Mouse (Mus musculus): ENCODE measurements at regions not wholly inside any gene's neighbourhood (a gene's known extent, or its start where the extent isn't known, plus 50 kb on each side); places are given as distances from the start of the nearest gene placed in this dataset.

GRCm38 (mm10) chr19:22027577-22027976, 111.3 kb upstream of the Trpm3 start:
- Histone ChIP-seq H3K27me3 (ENCODE audit: control insufficient read depth in 1 of 2, insufficient read depth in 2 of 2, low read length in 2 of 2) (no peaks in the 10 kb centered on the region), H3K27ac (ENCODE audit: control insufficient read depth, low read depth, low read length) (no peak overlapping the region), H3K79me2 (ENCODE audit: control insufficient read depth, insufficient read depth, low read length, poor library complexity) (no peaks in the 10 kb centered on the region), H3K4me1 (ENCODE audit: control insufficient read depth in 1 of 2, insufficient read depth in 2 of 2, low read length in 2 of 2) (no peaks in the 10 kb centered on the region), H3K36me3 (ENCODE audit: control insufficient read depth in 1 of 2, insufficient read depth in 2 of 2, low read length in 2 of 2) (no peaks in the 10 kb centered on the region), H3K4me3 (ENCODE audit: control insufficient read depth in 1 of 2, insufficient read depth in 1 of 2, low read depth in 2 of 2, low read length in 2 of 2) (no peak overlapping the region), H3K9ac (ENCODE audit: control insufficient read depth, low read depth, low read length, poor library complexity, severe bottlenecking) (no peak overlapping the region), H3K9me3 (replicated peaks; ENCODE audit: insufficient read depth, low read length) (no peaks in the 10 kb centered on the region)
- no peak for TF ChIP-seq ETS1 (IDR thresholded peaks at IDR 0.05; ENCODE audit: low read depth, low read length)
- no peak for TF ChIP-seq POLR2AphosphoS2 (IDR thresholded peaks at IDR 0.05; ENCODE audit: low read length)
- TF ChIP-seq ZKSCAN1 (IDR thresholded peaks at IDR 0.05; ENCODE audit: low read depth, low read length), result no peak
- no peak for TF ChIP-seq SIN3A (IDR thresholded peaks at IDR 0.05; ENCODE audit: low read length)
- TF ChIP-seq RCOR1 (IDR thresholded peaks at IDR 0.05; ENCODE audit: low read depth, low read length), result no peak
- no peak for TF ChIP-seq MYB (IDR thresholded peaks at IDR 0.05; ENCODE audit: low read depth, low read length)
- TF ChIP-seq MXI1 (IDR thresholded peaks at IDR 0.05; ENCODE audit: low read depth, low read length), result no peak
- TF ChIP-seq KAT2A (conservative IDR thresholded peaks at IDR 0.05; ENCODE audit: low read depth, low read length), result no peak
- no peak for TF ChIP-seq E2F4 (IDR thresholded peaks at IDR 0.05; ENCODE audit: borderline replicate concordance, low read depth, low read length)
- TF ChIP-seq USF1 (IDR thresholded peaks at IDR 0.05; ENCODE audit: low read depth, low read length), result no peak
- TF ChIP-seq MYC (IDR thresholded peaks at IDR 0.05; ENCODE audit: low read depth, low read length), result no peak
- no peak for TF ChIP-seq MEF2A (IDR thresholded peaks at IDR 0.05; ENCODE audit: extremely low read depth, insufficient replicate concordance, low read depth, low read length, poor library complexity, severe bottlenecking)
- no peak for DNase-seq (ENCODE audit: low read depth, low spot score)

GRCm38 (mm10) chr19:22047657-22048056, 91.2 kb upstream of the Trpm3 start:
- Histone ChIP-seq H3K4me3 (ENCODE audit: control insufficient read depth in 1 of 2, insufficient read depth in 1 of 2, low read depth in 2 of 2, low read length in 2 of 2) (no peak overlapping the region), H3K9me3 (replicated peaks; ENCODE audit: insufficient read depth, low read length) (no peaks in the 10 kb centered on the region), H3K36me3 (ENCODE audit: control insufficient read depth in 1 of 2, insufficient read depth in 2 of 2, low read length in 2 of 2) (no peaks in the 10 kb centered on the region), H3K79me2 (ENCODE audit: control insufficient read depth, insufficient read depth, low read length, poor library complexity) (no peaks in the 10 kb centered on the region), H3K9ac (ENCODE audit: control insufficient read depth, low read depth, low read length, poor library complexity, severe bottlenecking) (no peak overlapping the region), H3K4me1 (ENCODE audit: control insufficient read depth in 1 of 2, insufficient read depth in 2 of 2, low read length in 2 of 2) (no peaks in the 10 kb centered on the region), H3K27ac (ENCODE audit: control insufficient read depth, low read depth, low read length) (no peak overlapping the region), H3K27me3 (ENCODE audit: control insufficient read depth in 1 of 2, insufficient read depth in 2 of 2, low read length in 2 of 2) (peaks cover 2% of the 10 kb centered on the region in 2 experiments; a peak in 3 of 4 replicates)
- no peak for DNase-seq (ENCODE audit: low read depth, low spot score)
- TF ChIP-seq MXI1 (IDR thresholded peaks at IDR 0.05; ENCODE audit: low read depth, low read length) (no peak), JUND (IDR thresholded peaks at IDR 0.05; ENCODE audit: low read depth, low read length) (no peak), RCOR1 (IDR thresholded peaks at IDR 0.05; ENCODE audit: low read depth, low read length) (no peak), BHLHE40 (IDR thresholded peaks at IDR 0.05; ENCODE audit: borderline replicate concordance, low read depth, low read length) (no peak), MYC (IDR thresholded peaks at IDR 0.05; ENCODE audit: low read depth, low read length) (no peak), MAFK (IDR thresholded peaks at IDR 0.05; ENCODE audit: borderline replicate concordance, low read depth, low read length) (no peak), HCFC1 (IDR thresholded peaks at IDR 0.05; ENCODE audit: low read depth, low read length) (no peak), CTCF (IDR thresholded peaks at IDR 0.05 in 2 of 3, conservative IDR thresholded peaks at IDR 0.05 in 1 of 3; ENCODE audit: control insufficient read depth in 1 of 3, insufficient read depth in 1 of 3, low read depth in 2 of 3, low read length in 3 of 3, poor library complexity in 1 of 3, severe bottlenecking in 1 of 3) (no peak), USF1 (IDR thresholded peaks at IDR 0.05; ENCODE audit: low read depth, low read length) (no peak), SIN3A (IDR thresholded peaks at IDR 0.05; ENCODE audit: low read length) (no peak), UBTF (IDR thresholded peaks at IDR 0.05; ENCODE audit: borderline replicate concordance, insufficient read depth, low read depth, low read length) (no peak), USF2 (IDR thresholded peaks at IDR 0.05; ENCODE audit: borderline replicate concordance in 1 of 2, insufficient read depth in 1 of 2, low read depth in 1 of 2, low read length in 2 of 2) (no peak), ELF1 (IDR thresholded peaks at IDR 0.05; ENCODE audit: low read depth, low read length) (no peak), ZMIZ1 (IDR thresholded peaks at IDR 0.05; ENCODE audit: low read depth, low read length) (no peak), POLR2A (IDR thresholded peaks at IDR 0.05; ENCODE audit: control insufficient read depth in 1 of 2, insufficient read depth in 1 of 2, low read depth in 1 of 2, low read length in 2 of 2, poor library complexity in 1 of 2) (no peak)

All from MEL (cell line).